Mouse (Mus musculus) forebrain, embryonic 12.5 days (tissue): ENCODE measurements around the gene Slc7a12. TPM values are rescaled to one million over a fixed set of nuclear protein-coding genes. Genes with fewer than 3 reads are reported as not detected.

Source experiments
- ATAC-seq: fragments of 200-750 bp; cut with Nextera tagmentation; 2 replicates; pipeline ENCODE4 v1.8.0; 2017; ENCODE audit warnings: moderate TSS enrichment; ENCODE audit not compliant: low FRiP score
- H3K27ac ChIP-seq: fragments of 300-500 bp; sonication (generic); 2 replicates; pipeline ENCODE4 v1.5.1; 2016; ENCODE audit warnings: mild to moderate bottlenecking
- H3K27me3 ChIP-seq: fragments of 300-500 bp; sonication (generic); 2 replicates; pipeline ENCODE4 v1.6.1; 2016; ENCODE audit warnings: mild to moderate bottlenecking
- H3K36me3 ChIP-seq: fragments of 300-500 bp; sonication (generic); replicated peaks from 2 replicates; pipeline ENCODE4 v1.6.1; 2016; ENCODE audit warnings: mild to moderate bottlenecking
- H3K4me1 ChIP-seq: fragments of 300-500 bp; sonication (generic); 2 replicates; pipeline ENCODE4 v1.6.1; 2016
- H3K4me2 ChIP-seq: fragments of 300-500 bp; sonication (generic); 2 replicates; pipeline ENCODE4 v1.6.1; 2016; ENCODE audit warnings: mild to moderate bottlenecking, moderate library complexity
- H3K4me3 ChIP-seq: fragments of 300-500 bp; sonication (generic); replicated peaks from 2 replicates; pipeline ENCODE4 v1.5.1; 2016; ENCODE audit warnings: mild to moderate bottlenecking
- H3K9ac ChIP-seq: fragments of 300-500 bp; sonication (generic); 2 replicates; pipeline ENCODE4 v1.6.1; 2016; ENCODE audit warnings: mild to moderate bottlenecking
- H3K9me3 ChIP-seq: fragments of 300-500 bp; sonication (generic); 2 replicates; pipeline ENCODE4 v1.6.1; 2016
- WGBS: fragments of 180-500 bp; shearing (Covaris S2); methylation state at CpG from one replicate; pipeline ENCODE4 v1.1.7; 2016; 5-methylcytosine and 5-hydroxymethylcytosine counted together
- polyA plus RNA-seq: library from polyadenylated mRNA; unstranded; fragments of >200 nt; fragmentation: Nextera tagmentation; extraction: Ambion mirVana; gene quantifications from 2 replicates; pipeline ENCODE4 v1.2.1, GENCODE M21; 2016

The Slc7a12 gene
- polyA plus RNA-seq = not detected in 2 replicates

DNA sequence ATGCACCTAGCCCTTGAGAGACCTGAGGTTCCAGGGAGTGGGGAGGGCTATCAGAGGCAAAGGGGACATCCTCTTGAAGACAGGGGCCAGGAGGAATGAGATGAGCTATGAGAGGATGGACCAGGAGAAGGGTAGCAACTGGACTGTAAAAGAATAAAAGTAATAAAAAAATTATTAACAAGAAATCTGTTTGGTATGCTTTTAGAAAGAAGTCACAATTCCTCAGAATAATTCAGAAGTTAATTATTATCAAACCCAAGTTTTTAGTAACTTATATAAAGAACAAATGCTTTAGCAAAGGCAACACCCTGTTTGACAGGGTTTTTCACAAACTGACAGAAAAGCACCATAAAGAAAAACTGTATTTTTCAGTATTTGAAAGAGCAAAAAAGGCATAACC, at the start of gene Slc7a12:
TSS of gene Slc7a12 (plus strand) at position 301 of the 400 bp plus-strand sequence.
- Histone ChIP-seq H3K36me3 (no peaks in the 10 kb centered on the region), H3K27me3 (no peaks in the 10 kb centered on the region), H3K27ac (no peak within 1 kb of the TSS), H3K4me1 (no peaks in the 10 kb centered on the region), H3K9me3 (no peaks in the 10 kb centered on the region), H3K4me2 (no peak within 1 kb of the TSS), H3K4me3 (no peak within 1 kb of the TSS), H3K9ac (no peak within 1 kb of the TSS)
- ATAC-seq = no peak

DNA sequence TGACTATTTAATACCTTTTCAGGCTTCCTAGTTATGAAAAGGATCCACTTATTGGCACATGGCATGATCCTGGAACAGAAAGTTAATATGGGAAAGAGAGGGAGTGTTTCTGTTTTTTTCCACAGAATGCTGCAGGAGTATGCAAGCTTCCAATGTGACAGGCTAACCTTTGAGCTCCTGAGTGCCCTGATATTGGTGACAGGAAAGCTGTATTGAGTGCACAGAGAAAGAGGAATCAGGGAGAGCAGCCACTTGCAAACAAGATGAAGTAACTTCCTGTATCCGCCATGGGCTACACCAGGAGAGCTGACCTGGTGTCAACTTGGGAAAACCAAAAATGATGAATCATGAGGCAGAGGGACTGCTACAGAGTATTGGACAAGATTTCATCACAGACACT, 48.1 kb upstream of the Slc7a12 start:
- Histone ChIP-seq H3K27ac (no peak overlapping the region), H3K4me1 (no peaks in the 10 kb centered on the region), H3K4me3 (no peak overlapping the region), H3K27me3 (no peaks in the 10 kb centered on the region), H3K4me2 (no peak overlapping the region), H3K36me3 (no peaks in the 10 kb centered on the region), H3K9ac (no peak overlapping the region), H3K9me3 (no peaks in the 10 kb centered on the region)
- no peak for ATAC-seq
- 85% methylated on average over 1 of the region's 1 CpGs for WGBS

DNA sequence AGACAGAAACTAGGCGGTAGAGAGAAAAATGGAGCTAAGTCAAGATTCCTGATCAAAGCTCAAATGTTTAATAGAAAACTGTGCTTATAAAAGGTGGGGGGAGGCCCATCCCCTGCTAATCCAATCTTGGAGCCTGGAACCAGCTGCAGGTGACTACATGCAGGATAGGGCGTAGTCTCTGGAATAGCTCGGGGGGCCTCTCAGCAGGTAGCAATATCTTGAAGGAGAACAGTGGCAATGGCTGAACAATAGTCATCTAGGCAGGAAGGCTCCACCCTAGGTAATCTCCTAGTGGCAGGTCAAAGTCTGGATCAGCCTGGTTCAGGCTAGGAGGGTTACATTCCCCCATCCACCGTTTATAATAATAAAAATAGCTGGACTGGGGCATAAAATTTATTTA, 34.5 kb upstream of the Slc7a12 start:
- no peak overlapping the region for H3K4me2 ChIP-seq
- no peaks in the 10 kb centered on the region for H3K4me1 ChIP-seq
- 89% methylated on average over 4 of the region's 4 CpGs for WGBS
- no peaks in the 10 kb centered on the region for H3K27me3 ChIP-seq
- no peaks in the 10 kb centered on the region for H3K9me3 ChIP-seq
- H3K27ac ChIP-seq = no peak overlapping the region
- H3K36me3 ChIP-seq = no peaks in the 10 kb centered on the region
- no peak for ATAC-seq
- no peak overlapping the region for H3K4me3 ChIP-seq
- no peak overlapping the region for H3K9ac ChIP-seq

DNA sequence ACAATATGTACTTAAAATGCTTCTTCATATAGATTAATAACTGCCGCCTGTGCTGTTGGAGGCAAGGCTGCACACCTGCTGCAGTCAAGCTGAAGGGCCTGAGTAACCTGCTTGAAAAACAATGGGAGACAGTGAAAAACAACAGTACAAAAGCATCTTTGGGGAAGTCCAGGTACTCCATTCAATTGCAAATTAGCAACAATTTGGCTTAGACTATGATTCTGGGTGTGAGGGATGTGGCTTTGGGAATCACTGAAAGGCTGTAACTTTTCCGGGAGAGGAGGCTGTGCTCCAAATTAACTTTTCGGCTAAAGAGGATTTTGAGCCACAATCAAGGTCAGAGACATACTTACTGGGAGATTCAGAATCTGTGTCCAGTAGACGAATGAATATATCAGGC, 33.8 kb upstream of the Slc7a12 start:
- no peak overlapping the region for H3K27ac ChIP-seq
- no peak for ATAC-seq
- H3K4me2 ChIP-seq = no peak overlapping the region
- H3K36me3 ChIP-seq = no peaks in the 10 kb centered on the region
- no peak overlapping the region for H3K4me3 ChIP-seq
- H3K4me1 ChIP-seq = no peaks in the 10 kb centered on the region
- WGBS = 91% methylated on average over 4 of the region's 4 CpGs
- H3K27me3 ChIP-seq = no peaks in the 10 kb centered on the region
- H3K9me3 ChIP-seq = no peaks in the 10 kb centered on the region
- H3K9ac ChIP-seq = no peak overlapping the region

Other genes with a start within 250 kb of the Slc7a12 start
- gene 1810022K09Rik, start 130.6 kb downstream of the Slc7a12 start, polyA plus RNA-seq = 517 and 522 TPM in 2 replicates
- 1.4 and 2.1 TPM in 2 replicates for gene Car13, start 161.0 kb downstream of the Slc7a12 start, polyA plus RNA-seq